Mouse (Mus musculus): ENCODE data around the gene Cdh4. TPM values are rescaled to one million over a fixed set of nuclear protein-coding genes. Genes with fewer than 3 reads are reported as not detected.

The Cdh4 gene
- polyA plus RNA-seq, 1 experiment from 2014 or later: 1.1 TPM

DNA sequence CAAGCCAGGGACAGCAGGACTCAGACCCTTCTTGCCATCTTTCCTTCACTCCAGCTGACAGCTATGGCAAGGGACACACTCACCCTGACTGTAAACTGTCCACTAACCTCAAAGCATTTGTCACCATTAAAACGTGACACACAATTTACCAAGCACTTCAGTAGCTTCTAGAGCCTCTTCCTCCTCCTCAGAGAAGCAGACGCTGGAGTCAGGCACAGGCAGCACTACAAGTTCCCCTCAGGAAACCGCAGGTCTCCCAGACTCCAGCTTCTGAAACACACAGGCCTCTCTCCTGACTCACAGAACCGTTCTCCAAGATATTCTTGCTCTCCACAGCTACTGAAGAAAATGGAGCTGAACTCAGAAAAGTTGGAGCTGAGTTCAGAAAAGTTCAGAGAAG is 494.9 kb downstream of the Cdh4 start:
- no peak overlapping the region for H3K27ac ChIP-seq (replicated peaks in 1 of 2; ENCODE audit: control insufficient read depth in 1 of 2, insufficient read depth in 1 of 2, low read depth in 2 of 2, low read length in 2 of 2)
- no peak overlapping the region for H3K9ac ChIP-seq (ENCODE audit: low read length)
- H3K9me3 ChIP-seq (ENCODE audit: control insufficient read depth, low read length): no peaks in the 10 kb centered on the region
- WGBS: 56% methylated on average over 4 of the region's 4 CpGs
- no peak for ATAC-seq (ENCODE audit: insufficient number of reproducible peaks, insufficient read depth, low FRiP score, low read depth)
- no peak overlapping the region for H3K4me2 ChIP-seq (ENCODE audit: low read length)
- no peak overlapping the region for H3K4me3 ChIP-seq (ENCODE audit: control insufficient read depth in 1 of 2, insufficient read depth in 1 of 2, low read depth in 1 of 2, low read length in 2 of 2)
- peaks cover 25% of the 10 kb centered on the region for H3K36me3 ChIP-seq (ENCODE audit: control insufficient read depth, insufficient read depth, low read length)
- no peaks in the 10 kb centered on the region for H3K4me1 ChIP-seq (ENCODE audit: control insufficient read depth in 2 of 2, insufficient read depth in 2 of 2, low read length in 2 of 2)
- no peaks in the 10 kb centered on the region for H3K27me3 ChIP-seq (ENCODE audit: control insufficient read depth, insufficient read depth, low read length)

GRCm38 (mm10) chr2:179941696-179942095 is 499.5 kb downstream of the Cdh4 start:
- H3K9ac ChIP-seq (ENCODE audit: low read length): no peak overlapping the region
- peaks cover 8 to 32% of the 10 kb centered on the region in 2 experiments for H3K4me1 ChIP-seq (ENCODE audit: control insufficient read depth in 2 of 2, insufficient read depth in 2 of 2, low read length in 2 of 2)
- no peaks in the 10 kb centered on the region for H3K27me3 ChIP-seq (ENCODE audit: control insufficient read depth, insufficient read depth, low read length)
- 94% methylated on average over 1 of the region's 1 CpGs for WGBS
- H3K27ac ChIP-seq (replicated peaks in 1 of 2; ENCODE audit: control insufficient read depth in 1 of 2, insufficient read depth in 1 of 2, low read depth in 2 of 2, low read length in 2 of 2): no peak overlapping the region
- ATAC-seq (ENCODE audit: insufficient number of reproducible peaks, insufficient read depth, low FRiP score, low read depth): no peak
- no peaks in the 10 kb centered on the region for H3K9me3 ChIP-seq (ENCODE audit: control insufficient read depth, low read length)
- peaks cover 9% of the 10 kb centered on the region; the same call in 1 of the 2 replicates for H3K36me3 ChIP-seq (ENCODE audit: control insufficient read depth, insufficient read depth, low read length)
- no peak overlapping the region for H3K4me3 ChIP-seq (ENCODE audit: control insufficient read depth in 1 of 2, insufficient read depth in 1 of 2, low read depth in 1 of 2, low read length in 2 of 2)
- no peak overlapping the region for H3K4me2 ChIP-seq (ENCODE audit: low read length)

DNA sequence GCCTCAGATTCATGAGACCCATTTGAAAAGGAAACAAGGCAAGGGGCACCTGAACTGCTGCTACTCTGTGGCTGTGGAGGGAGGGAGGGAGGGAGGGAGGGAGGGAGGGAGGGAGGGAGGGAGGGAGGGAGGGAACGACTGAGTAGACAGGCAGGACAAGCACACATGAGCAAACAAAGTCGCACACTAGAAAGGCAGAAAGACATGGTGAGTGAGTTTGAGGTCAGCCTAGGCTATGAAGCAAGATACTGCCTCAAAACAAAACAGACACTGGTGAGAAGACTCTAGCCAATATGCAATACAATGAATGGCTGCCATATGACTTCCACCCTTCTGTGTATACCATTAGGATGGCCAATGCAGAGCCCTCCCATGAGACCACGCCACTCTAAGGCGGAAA is 502.8 kb downstream of the Cdh4 start:
- H3K4me1 ChIP-seq (ENCODE audit: control insufficient read depth in 2 of 2, insufficient read depth in 2 of 2, low read length in 2 of 2): peaks cover 17 to 47% of the 10 kb centered on the region in 2 experiments
- H3K36me3 ChIP-seq (ENCODE audit: control insufficient read depth, insufficient read depth, low read length): no peaks in the 10 kb centered on the region
- no peak overlapping the region for H3K4me2 ChIP-seq (ENCODE audit: low read length)
- no peak overlapping the region for H3K4me3 ChIP-seq (ENCODE audit: control insufficient read depth in 1 of 2, insufficient read depth in 1 of 2, low read depth in 1 of 2, low read length in 2 of 2)
- H3K9me3 ChIP-seq (ENCODE audit: control insufficient read depth, low read length): no peaks in the 10 kb centered on the region
- no peak for ATAC-seq (ENCODE audit: insufficient number of reproducible peaks, insufficient read depth, low FRiP score, low read depth)
- no peak overlapping the region for H3K9ac ChIP-seq (ENCODE audit: low read length)
- WGBS: 56% methylated on average over 4 of the region's 4 CpGs
- no peak overlapping the region for H3K27ac ChIP-seq (replicated peaks in 1 of 2; ENCODE audit: control insufficient read depth in 1 of 2, insufficient read depth in 1 of 2, low read depth in 2 of 2, low read length in 2 of 2)
- no peaks in the 10 kb centered on the region for H3K27me3 ChIP-seq (ENCODE audit: control insufficient read depth, insufficient read depth, low read length)

GRCm38 (mm10) chr2:179946496-179946895 is 504.3 kb downstream of the Cdh4 start:
- H3K9me3 ChIP-seq (ENCODE audit: control insufficient read depth, low read length): no peaks in the 10 kb centered on the region
- H3K27ac ChIP-seq (replicated peaks in 1 of 2; ENCODE audit: control insufficient read depth in 1 of 2, insufficient read depth in 1 of 2, low read depth in 2 of 2, low read length in 2 of 2): no peak overlapping the region; a peak in 1 of 4 replicates
- no peak for ATAC-seq (ENCODE audit: insufficient number of reproducible peaks, insufficient read depth, low FRiP score, low read depth)
- 61% methylated on average over 6 of the region's 6 CpGs for WGBS
- no peak overlapping the region for H3K4me2 ChIP-seq (ENCODE audit: low read length)
- H3K27me3 ChIP-seq (ENCODE audit: control insufficient read depth, insufficient read depth, low read length): no peaks in the 10 kb centered on the region
- H3K4me3 ChIP-seq (ENCODE audit: control insufficient read depth in 1 of 2, insufficient read depth in 1 of 2, low read depth in 1 of 2, low read length in 2 of 2): no peak overlapping the region
- no peak overlapping the region for H3K9ac ChIP-seq (ENCODE audit: low read length)
- no peaks in the 10 kb centered on the region for H3K36me3 ChIP-seq (ENCODE audit: control insufficient read depth, insufficient read depth, low read length)
- peaks cover 19 to 51% of the 10 kb centered on the region in 2 experiments for H3K4me1 ChIP-seq (ENCODE audit: control insufficient read depth in 2 of 2, insufficient read depth in 2 of 2, low read length in 2 of 2)

DNA sequence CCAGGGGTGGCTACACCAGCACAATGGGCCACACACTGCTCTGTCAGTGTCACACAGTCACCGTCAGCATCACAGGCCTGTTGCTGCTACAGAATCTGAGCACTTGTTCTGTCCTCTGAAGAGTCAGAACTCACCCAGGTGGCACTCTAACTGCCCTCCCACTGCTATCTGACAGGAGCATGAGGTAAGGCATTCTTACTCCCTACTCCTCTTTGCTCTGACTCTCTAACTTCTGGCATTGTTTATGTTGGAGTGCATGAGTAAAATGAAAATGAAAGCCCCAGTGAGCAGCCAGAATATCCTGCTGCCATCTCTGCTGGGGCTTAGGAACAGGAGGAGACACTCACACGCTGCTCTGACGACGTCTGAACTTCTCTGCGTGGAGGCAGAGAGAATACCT is 505.4 kb downstream of the Cdh4 start:
- H3K9ac ChIP-seq (ENCODE audit: low read length): no peak overlapping the region
- no peak for ATAC-seq (ENCODE audit: insufficient number of reproducible peaks, insufficient read depth, low FRiP score, low read depth)
- H3K27me3 ChIP-seq (ENCODE audit: control insufficient read depth, insufficient read depth, low read length): no peaks in the 10 kb centered on the region
- no peak overlapping the region for H3K4me3 ChIP-seq (ENCODE audit: control insufficient read depth in 1 of 2, insufficient read depth in 1 of 2, low read depth in 1 of 2, low read length in 2 of 2)
- H3K4me1 ChIP-seq (ENCODE audit: control insufficient read depth in 2 of 2, insufficient read depth in 2 of 2, low read length in 2 of 2): peaks cover 18 to 53% of the 10 kb centered on the region in 2 experiments
- no peaks in the 10 kb centered on the region for H3K36me3 ChIP-seq (ENCODE audit: control insufficient read depth, insufficient read depth, low read length)
- H3K9me3 ChIP-seq (ENCODE audit: control insufficient read depth, low read length): no peaks in the 10 kb centered on the region
- 53% methylated on average over 5 of the region's 5 CpGs for WGBS
- no peak overlapping the region for H3K27ac ChIP-seq (replicated peaks in 1 of 2; ENCODE audit: control insufficient read depth in 1 of 2, insufficient read depth in 1 of 2, low read depth in 2 of 2, low read length in 2 of 2)
- no peak overlapping the region for H3K4me2 ChIP-seq (ENCODE audit: low read length)

GRCm38 (mm10) chr2:179948820-179949219 is 506.6 kb downstream of the Cdh4 start:
- Histone ChIP-seq H3K36me3 (ENCODE audit: control insufficient read depth, insufficient read depth, low read length) (no peaks in the 10 kb centered on the region), H3K9ac (ENCODE audit: low read length) (no peak overlapping the region), H3K4me3 (ENCODE audit: control insufficient read depth in 1 of 2, insufficient read depth in 1 of 2, low read depth in 1 of 2, low read length in 2 of 2) (no peak overlapping the region), H3K4me2 (ENCODE audit: low read length) (no peak overlapping the region), H3K9me3 (ENCODE audit: control insufficient read depth, low read length) (no peaks in the 10 kb centered on the region), H3K4me1 (ENCODE audit: control insufficient read depth in 2 of 2, insufficient read depth in 2 of 2, low read length in 2 of 2) (peaks cover 18 to 44% of the 10 kb centered on the region in 2 experiments), H3K27me3 (ENCODE audit: control insufficient read depth, insufficient read depth, low read length) (no peaks in the 10 kb centered on the region), H3K27ac (replicated peaks in 1 of 2; ENCODE audit: control insufficient read depth in 1 of 2, insufficient read depth in 1 of 2, low read depth in 2 of 2, low read length in 2 of 2) (no peak overlapping the region)
- ATAC-seq (ENCODE audit: insufficient number of reproducible peaks, insufficient read depth, low FRiP score, low read depth): no peak
- 85% methylated on average over 5 of the region's 5 CpGs for WGBS
